Mouse (Mus musculus) CH12.LX (cell line): ENCODE measurements around the gene Gm6408. TPM values are rescaled to one million over a fixed set of nuclear protein-coding genes. Genes with fewer than 3 reads are reported as not detected.
"Not testable (repeated sequence)": the region's sequence is repeated elsewhere in the genome, so short reads cannot be mapped to it uniquely, and the experiment has no call there.

Experiments used
- DNase-seq: peaks from one replicate; pipeline ENCODE4 v3.0.0-alpha.2; 2013; ENCODE audit errors: extremely low read depth
- H3K27ac ChIP-seq: 2 replicates; pipeline ENCODE4 v1.5.1; 2012; ENCODE audit warnings: low read depth, mild to moderate bottlenecking, control low read depth, moderate library complexity; ENCODE audit not compliant: insufficient read depth
- H3K27me3 ChIP-seq: replicated peaks from 2 replicates; pipeline ENCODE3; 2012; ENCODE audit warnings: inconsistent platforms
- H3K36me3 ChIP-seq, 2 experiments: replicated peaks in 1 of 2; 2 replicates each; pipeline versions ENCODE3 to v1.6.1; 2012; ENCODE audit warnings: inconsistent platforms in 1 of 2, low read length in 1 of 2, mild to moderate bottlenecking in 1 of 2, mixed read lengths in 1 of 2, moderate library complexity in 1 of 2; ENCODE audit not compliant: control insufficient read depth in 1 of 2, insufficient read depth in 1 of 2
- H3K4me1 ChIP-seq, 2 experiments: 2 replicates each; pipeline ENCODE4 v1.6.1; 2012; ENCODE audit warnings: inconsistent platforms in 1 of 2, moderate library complexity in 1 of 2; ENCODE audit not compliant: insufficient read depth in 2 of 2, control insufficient read depth in 1 of 2
- H3K4me2 ChIP-seq: 2 replicates; pipeline ENCODE4 v1.6.1; 2012; ENCODE audit warnings: low read depth, mild to moderate bottlenecking, control low read depth; ENCODE audit not compliant: poor library complexity, insufficient read depth, severe bottlenecking
- H3K4me3 ChIP-seq, 3 experiments: fragments of 150-350 bp in 1 of 3; sonication (generic) in 1 of 3; replicated peaks in 1 of 3; 2 replicates each; pipeline versions ENCODE3 to v1.5.1; 2011 to 2012; ENCODE audit warnings: low read depth in 2 of 3, low read length in 2 of 3, mild to moderate bottlenecking in 2 of 3, moderate library complexity in 2 of 3, control low read depth in 1 of 3, improper control_type of control experiment in 1 of 3, inconsistent platforms in 1 of 3, mixed read lengths in 1 of 3; ENCODE audit not compliant: poor library complexity in 1 of 3
- H3K79me2 ChIP-seq: replicated peaks from 2 replicates; pipeline ENCODE4 v1.6.1; 2012; ENCODE audit warnings: mild to moderate bottlenecking, moderate library complexity; ENCODE audit not compliant: control insufficient read depth, poor library complexity, insufficient read depth, severe bottlenecking; ENCODE audit errors: extremely low read depth
- H3K9ac ChIP-seq: 2 replicates; pipeline ENCODE4 v1.6.1; 2012; ENCODE audit warnings: low read depth, mild to moderate bottlenecking, control low read depth, moderate library complexity; ENCODE audit not compliant: insufficient read depth
- H3K9me3 ChIP-seq: replicated peaks from 2 replicates; pipeline ENCODE3; 2012; ENCODE audit warnings: low read length, inconsistent platforms, mixed read lengths
- dilution Hi-C: fragments of 300-500 bp; cut with MboI; formaldehyde crosslinking; loops from 2 replicates; pipeline ENCODE4 v1.14.3; 2020; ENCODE audit warnings: low sequenced_read_pairs; ENCODE audit not compliant: extremely low pct_unique_long_range_greater_than_20kb, extremely low pct_ligation_motif_present
- in situ Hi-C: fragments of 300-500 bp; cut with MboI; formaldehyde crosslinking; loops from 3 replicates; pipeline ENCODE4 v1.14.3; 2019; ENCODE audit warnings: low sequenced_read_pairs, low pct_ligation_motif_present, low pct_unique_long_range_greater_than_20kb, mixed read lengths
- polyA plus RNA-seq: library from polyadenylated mRNA; unstranded; fragments of >175 nt; gene quantifications from 2 replicates; pipeline ENCODE4 v1.2.1, GENCODE M21; 2012; ENCODE audit warnings: low read depth; ENCODE audit not compliant: insufficient read length
- total RNA-seq, 2 experiments: library from RNA; depleted of rRNA; stranded (reverse); fragments of 300-350 nt in 1 of 2; fragments of >200 nt in 1 of 2; gene quantifications; 2 replicates each; pipeline ENCODE4 v1.2.3; 2012 to 2014

The Gm6408 gene
- total and polyA plus RNA-seq, 3 experiments: not detected

DNA sequence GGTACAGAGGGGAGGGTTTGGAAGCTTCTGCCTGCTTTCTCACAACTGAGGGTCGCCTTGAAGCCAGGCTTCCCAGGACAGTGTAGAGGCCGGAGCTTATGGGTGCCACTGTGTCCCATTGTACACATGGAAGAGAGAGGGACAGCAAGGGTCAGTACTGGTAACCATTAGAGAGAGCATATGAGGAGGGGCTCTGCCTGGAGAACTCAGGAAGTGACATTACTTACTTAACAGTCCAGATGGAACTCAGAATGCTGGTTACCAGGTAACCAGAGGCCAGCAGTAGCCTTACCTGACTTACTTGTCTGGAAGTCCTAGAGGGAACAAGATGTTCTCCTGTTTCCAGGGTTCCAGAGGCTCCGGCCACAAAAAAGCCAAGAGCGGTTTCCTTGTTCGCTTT, 32.1 kb downstream of the Gm6408 start, which contains the start of gene Gm3402:
Gene Gm3402 (plus strand): TSS at position 301 of the 400 bp plus-strand sequence.
- DNase-seq, H3K4me2 ChIP-seq, dilution Hi-C loops, H3K27me3 ChIP-seq, in situ Hi-C loops, H3K4me1 ChIP-seq, H3K36me3 ChIP-seq, H3K9me3 ChIP-seq, H3K4me3 ChIP-seq, H3K79me2 ChIP-seq, H3K27ac ChIP-seq, H3K9ac ChIP-seq: not testable (repeated sequence)

DNA sequence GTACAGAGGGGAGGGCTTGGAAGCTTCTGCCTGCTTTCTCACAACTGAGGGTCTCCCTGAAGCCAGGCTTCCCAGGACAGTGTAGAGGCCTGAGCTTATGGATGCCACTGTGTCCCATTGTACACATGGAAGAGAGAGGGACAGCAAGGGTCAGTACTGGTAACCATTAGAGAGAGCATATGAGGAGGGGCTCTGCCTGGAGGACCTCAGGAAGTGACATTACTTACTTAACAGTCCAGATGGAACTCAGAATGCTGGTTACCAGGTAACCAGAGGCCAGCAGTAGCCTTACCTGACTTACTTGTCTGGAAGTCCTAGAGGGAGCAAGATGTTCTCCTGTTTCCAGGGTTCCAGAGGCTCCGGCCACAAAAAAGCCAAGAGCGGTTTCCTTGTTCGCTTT, 43.7 kb downstream of the Gm6408 start, which contains the start of gene Gm3404:
Gene Gm3404 (plus strand): TSS at position 301 of the 400 bp plus-strand sequence.
- H3K4me1 ChIP-seq, H3K27ac ChIP-seq, H3K4me2 ChIP-seq, dilution Hi-C loops, H3K27me3 ChIP-seq, DNase-seq, in situ Hi-C loops, H3K79me2 ChIP-seq, H3K36me3 ChIP-seq, H3K4me3 ChIP-seq, H3K9me3 ChIP-seq, H3K9ac ChIP-seq: not testable (repeated sequence)

Other genes with a start within 250 kb of the Gm6408 start
- not detected in 2 replicates for gene Wasf3, start 97.0 kb upstream of the Gm6408 start, total RNA-seq (2012; rRNA removed)
- not detected in 2 replicates for gene Wasf3, start 97.0 kb upstream of the Gm6408 start, total RNA-seq (2014; rRNA removed)
- gene Wasf3, start 97.0 kb upstream of the Gm6408 start, polyA plus RNA-seq: not detected in 2 replicates
- gene Gm6370, start 9.4 kb downstream of the Gm6408 start, total RNA-seq (2012; rRNA removed): not detected in 2 replicates
- gene Gm6370, start 9.4 kb downstream of the Gm6408 start, total RNA-seq (2014; rRNA removed): not detected in 2 replicates
- gene Gm6370, start 9.4 kb downstream of the Gm6408 start, polyA plus RNA-seq: not detected in 2 replicates
- gene 4930449I24Rik, start 20.4 kb downstream of the Gm6408 start, total RNA-seq (2012; rRNA removed): not detected in 2 replicates
- gene 4930449I24Rik, start 20.4 kb downstream of the Gm6408 start, total RNA-seq (2014; rRNA removed): not detected in 2 replicates
- gene 4930449I24Rik, start 20.4 kb downstream of the Gm6408 start, polyA plus RNA-seq: not detected in 2 replicates
- gene Gm3402, start 32.2 kb downstream of the Gm6408 start, total RNA-seq (2012; rRNA removed): not detected in 2 replicates
- not detected in 2 replicates for gene Gm3402, start 32.2 kb downstream of the Gm6408 start, total RNA-seq (2014; rRNA removed)
- gene Gm3402, start 32.2 kb downstream of the Gm6408 start, polyA plus RNA-seq: not detected in 2 replicates
- not detected in 2 replicates for gene Gm3404, start 43.8 kb downstream of the Gm6408 start, total RNA-seq (2012; rRNA removed)
- gene Gm3404, start 43.8 kb downstream of the Gm6408 start, total RNA-seq (2014; rRNA removed): not detected in 2 replicates
- not detected in 2 replicates for gene Gm3404, start 43.8 kb downstream of the Gm6408 start, polyA plus RNA-seq
- gene Gm3409, start 55.7 kb downstream of the Gm6408 start, total RNA-seq (2012; rRNA removed): not detected in 2 replicates
- not detected in 2 replicates for gene Gm3409, start 55.7 kb downstream of the Gm6408 start, total RNA-seq (2014; rRNA removed)
- gene Gm3409, start 55.7 kb downstream of the Gm6408 start, polyA plus RNA-seq: not detected in 2 replicates
- gene Gm3415, start 74.2 kb downstream of the Gm6408 start, total RNA-seq (2012; rRNA removed): not detected in 2 replicates
- gene Gm3415, start 74.2 kb downstream of the Gm6408 start, total RNA-seq (2014; rRNA removed): not detected in 2 replicates
- not detected in 2 replicates for gene Gm3415, start 74.2 kb downstream of the Gm6408 start, polyA plus RNA-seq
- not detected in 2 replicates for gene Gpr12, start 103.3 kb downstream of the Gm6408 start, total RNA-seq (2012; rRNA removed)
- not detected in 2 replicates for gene Gpr12, start 103.3 kb downstream of the Gm6408 start, total RNA-seq (2014; rRNA removed)
- not detected in 2 replicates for gene Gpr12, start 103.3 kb downstream of the Gm6408 start, polyA plus RNA-seq